Mouse (Mus musculus): ENCODE results near the gene Plekha6. TPM values are rescaled to one million over a fixed set of nuclear protein-coding genes. Genes with fewer than 3 reads are reported as not detected.

Gene Plekha6
- total and polyA plus RNA-seq, 3 experiments = 11.8 to 28.5 TPM; not detected in 1

- no peak for TF ChIP-seq USF2 (IDR thresholded peaks at IDR 0.05; ENCODE audit: borderline replicate concordance in 1 of 2, insufficient read depth in 1 of 2, low read depth in 1 of 2, low read length in 2 of 2)
Measured at GRCm38 (mm10) chr1:133306842-133307241, 142.8 kb downstream of the Plekha6 start (continued).

GRCm38 (mm10) chr1:133307318-133307717 lies 143.3 kb downstream of the Plekha6 start:
- H3K27me3 ChIP-seq (ENCODE audit: control insufficient read depth in 1 of 2, insufficient read depth in 2 of 2, low read length in 2 of 2) = no peaks in the 10 kb centered on the region
- DNase-seq (ENCODE audit: low read depth, low spot score) = peak; percentile 89
- no peaks in the 10 kb centered on the region for H3K9me3 ChIP-seq (replicated peaks; ENCODE audit: insufficient read depth, low read length)
- no peaks in the 10 kb centered on the region for H3K79me2 ChIP-seq (ENCODE audit: control insufficient read depth, insufficient read depth, low read length, poor library complexity)
- no peaks in the 10 kb centered on the region; a peak in 1 of 4 replicates for H3K36me3 ChIP-seq (ENCODE audit: control insufficient read depth in 1 of 2, insufficient read depth in 2 of 2, low read length in 2 of 2)
- TF ChIP-seq SMC3 (IDR thresholded peaks at IDR 0.05; ENCODE audit: low read depth, low read length) (peak; percentile 91), POLR2AphosphoS5 (IDR thresholded peaks at IDR 0.05; ENCODE audit: borderline replicate concordance, low read depth, low read length) (no peak), BHLHE40 (IDR thresholded peaks at IDR 0.05; ENCODE audit: borderline replicate concordance, low read depth, low read length) (no peak), MYB (IDR thresholded peaks at IDR 0.05; ENCODE audit: low read depth, low read length) (no peak), ZMIZ1 (IDR thresholded peaks at IDR 0.05; ENCODE audit: low read depth, low read length) (no peak), E2F4 (IDR thresholded peaks at IDR 0.05; ENCODE audit: borderline replicate concordance, low read depth, low read length) (no peak), POLR2AphosphoS2 (IDR thresholded peaks at IDR 0.05; ENCODE audit: low read length) (no peak), TAL1 (IDR thresholded peaks at IDR 0.05; ENCODE audit: low read length) (no peak), CTCF (IDR thresholded peaks at IDR 0.05 in 2 of 3, conservative IDR thresholded peaks at IDR 0.05 in 1 of 3; ENCODE audit: control insufficient read depth in 1 of 3, insufficient read depth in 1 of 3, low read depth in 2 of 3, low read length in 3 of 3, poor library complexity in 1 of 3, severe bottlenecking in 1 of 3) (peak; percentile 61 to 87 (median 69)), ZC3H11A (IDR thresholded peaks at IDR 0.05; ENCODE audit: low read depth, low read length) (peak; percentile 64), NRF1 (IDR thresholded peaks at IDR 0.05; ENCODE audit: insufficient read depth, low read depth, low read length, poor library complexity, severe bottlenecking) (no peak), POLR2A (IDR thresholded peaks at IDR 0.05; ENCODE audit: control insufficient read depth in 1 of 2, insufficient read depth in 1 of 2, low read depth in 1 of 2, low read length in 2 of 2, poor library complexity in 1 of 2) (no peak), RAD21 (IDR thresholded peaks at IDR 0.05; ENCODE audit: low read depth, low read length) (peak; percentile 65), MAX (IDR thresholded peaks at IDR 0.05; ENCODE audit: low read length) (0 out of 2 replicates have a peak, but pooled peaks have one; percentile 3)
- H3K9ac ChIP-seq (ENCODE audit: control insufficient read depth, low read depth, low read length, poor library complexity, severe bottlenecking) = peak overlapping the region; percentile 32; the same call in 1 of the 2 replicates
- H3K4me3 ChIP-seq (ENCODE audit: control insufficient read depth in 1 of 2, insufficient read depth in 1 of 2, low read depth in 2 of 2, low read length in 2 of 2) = peak overlapping the region in 1 of 2 experiments; percentile 30; a peak in 2 of 4 replicates
- no peak overlapping the region for H3K27ac ChIP-seq (ENCODE audit: control insufficient read depth, low read depth, low read length)
- peaks cover 3 to 12% of the 10 kb centered on the region in 2 experiments; a peak in 3 of 4 replicates for H3K4me1 ChIP-seq (ENCODE audit: control insufficient read depth in 1 of 2, insufficient read depth in 2 of 2, low read length in 2 of 2)

- Histone ChIP-seq H3K27ac (ENCODE audit: control insufficient read depth, low read depth, low read length) (no peak within 1 kb of the TSS), H3K36me3 (ENCODE audit: control insufficient read depth in 1 of 2, insufficient read depth in 2 of 2, low read length in 2 of 2) (peaks cover 0 to 2% of the 10 kb centered on the region in 2 experiments; a peak in 2 of 4 replicates), H3K9ac (ENCODE audit: control insufficient read depth, low read depth, low read length, poor library complexity, severe bottlenecking) (no peak within 1 kb of the TSS), H3K9me3 (replicated peaks; ENCODE audit: insufficient read depth, low read length) (no peaks in the 10 kb centered on the region), H3K79me2 (ENCODE audit: control insufficient read depth, insufficient read depth, low read length, poor library complexity) (no peaks in the 10 kb centered on the region), H3K4me3 (ENCODE audit: control insufficient read depth in 1 of 2, insufficient read depth in 1 of 2, low read depth in 2 of 2, low read length in 2 of 2) (no peak within 1 kb of the TSS), H3K27me3 (ENCODE audit: control insufficient read depth in 1 of 2, insufficient read depth in 2 of 2, low read length in 2 of 2) (no peaks in the 10 kb centered on the region), H3K4me1 (ENCODE audit: control insufficient read depth in 1 of 2, insufficient read depth in 2 of 2, low read length in 2 of 2) (peaks cover 3 to 20% of the 10 kb centered on the region in 2 experiments; a peak in 3 of 4 replicates)
- TF ChIP-seq POLR2A (IDR thresholded peaks at IDR 0.05; ENCODE audit: control insufficient read depth in 1 of 2, insufficient read depth in 1 of 2, low read depth in 1 of 2, low read length in 2 of 2, poor library complexity in 1 of 2) = no peak
- no peak for TF ChIP-seq SIN3A (IDR thresholded peaks at IDR 0.05; ENCODE audit: low read length)
- TF ChIP-seq UBTF (IDR thresholded peaks at IDR 0.05; ENCODE audit: borderline replicate concordance, insufficient read depth, low read depth, low read length) = no peak
- no peak for TF ChIP-seq MYC (IDR thresholded peaks at IDR 0.05; ENCODE audit: low read depth, low read length)
- no peak for TF ChIP-seq MXI1 (IDR thresholded peaks at IDR 0.05; ENCODE audit: low read depth, low read length)
- no peak for TF ChIP-seq MEF2A (IDR thresholded peaks at IDR 0.05; ENCODE audit: extremely low read depth, insufficient replicate concordance, low read depth, low read length, poor library complexity, severe bottlenecking)
- TF ChIP-seq TCF12 (IDR thresholded peaks at IDR 0.05; ENCODE audit: low read depth, low read length) = no peak
- TF ChIP-seq RCOR1 (IDR thresholded peaks at IDR 0.05; ENCODE audit: low read depth, low read length) = no peak
- TF ChIP-seq ZKSCAN1 (IDR thresholded peaks at IDR 0.05; ENCODE audit: low read depth, low read length) = no peak
- no peak for TF ChIP-seq MYB (IDR thresholded peaks at IDR 0.05; ENCODE audit: low read depth, low read length)
- TF ChIP-seq TAL1 (IDR thresholded peaks at IDR 0.05; ENCODE audit: low read length) = no peak
- DNase-seq (ENCODE audit: low read depth, low spot score) = no peak
Measured at GRCm38 (mm10) chr1:133309652-133310267, 145.8 kb downstream of the Plekha6 start, which contains the start of gene Golt1a. Golt1a (plus strand) TSS chr1:133309800.

All from MEL (cell line).